Mouse (Mus musculus) lung, postnatal 4 days (tissue): ENCODE data around the gene Fam213b.
A peak's percentile ranks its signal among the peaks of the same experiment; 100 is the strongest.

Experiments
- DNase-seq, 2 experiments: peaks; one replicate each; pipeline ENCODE4 v3.0.0; 2021

Fam213b gene

GRCm38 (mm10) chr4:154877864-154878548 lies 20.9 kb downstream of the Fam213b start:
- peak; percentile 91 to 94 for DNase-seq

- no peak for DNase-seq
Measured at GRCm38 (mm10) chr4:154873186-154873585, 25.7 kb downstream of the Fam213b start.

- DNase-seq = peak in 1 of 2 experiments; percentile 21
Measured at GRCm38 (mm10) chr4:154871757-154872251, 27.1 kb downstream of the Fam213b start.

- peak in 1 of 2 experiments; percentile 9 for DNase-seq
Measured at GRCm38 (mm10) chr4:154870721-154871120, 28.2 kb downstream of the Fam213b start.

- peak in 1 of 2 experiments; percentile 17 for DNase-seq
Measured at GRCm38 (mm10) chr4:154869440-154869839, 29.5 kb downstream of the Fam213b start, which contains the start of gene Mmel1. Gene Mmel1 (plus strand): TSS chr4:154869585.

- DNase-seq = peak in 1 of 2 experiments; percentile 14
Measured at GRCm38 (mm10) chr4:154867257-154867656, 31.7 kb downstream of the Fam213b start.

GRCm38 (mm10) chr4:154866391-154866790 lies 32.5 kb downstream of the Fam213b start:
- peak in 1 of 2 experiments; percentile 18 for DNase-seq

GRCm38 (mm10) chr4:154864961-154865760 lies 33.8 kb downstream of the Fam213b start:
- peak in 1 of 2 experiments; percentile 53 for DNase-seq

GRCm38 (mm10) chr4:154864271-154864771 lies 34.6 kb downstream of the Fam213b start:
- peak; percentile 94 to 95 for DNase-seq

- no peak for DNase-seq
Measured at GRCm38 (mm10) chr4:154863436-154863935, 35.4 kb downstream of the Fam213b start.

GRCm38 (mm10) chr4:154861967-154862366 lies 37.0 kb downstream of the Fam213b start:
- peak in 1 of 2 experiments; percentile 13 for DNase-seq

- DNase-seq = no peak
Measured at GRCm38 (mm10) chr4:154858601-154859000, 40.3 kb downstream of the Fam213b start.

GRCm38 (mm10) chr4:154857366-154858240 lies 41.3 kb downstream of the Fam213b start:
- no peak for DNase-seq

- no peak for DNase-seq
Measured at GRCm38 (mm10) chr4:154856882-154857281, 42.1 kb downstream of the Fam213b start.

- DNase-seq = no peak
Measured at GRCm38 (mm10) chr4:154856480-154856837, 42.5 kb downstream of the Fam213b start.

- peak; percentile 78 to 85 for DNase-seq
Measured at GRCm38 (mm10) chr4:154855721-154856479, 43.0 kb downstream of the Fam213b start.

GRCm38 (mm10) chr4:154854676-154855345 lies 44.1 kb downstream of the Fam213b start:
- DNase-seq = no peak

- DNase-seq = no peak
Measured at GRCm38 (mm10) chr4:154853881-154854280, 45.1 kb downstream of the Fam213b start.

GRCm38 (mm10) chr4:154852696-154853095 lies 46.2 kb downstream of the Fam213b start:
- no peak for DNase-seq
